Mouse (Mus musculus) forebrain, embryonic 16.5 days (tissue): ENCODE measurements around the gene Med12l. TPM values are rescaled to one million over a fixed set of nuclear protein-coding genes. Genes with fewer than 3 reads are reported as not detected.
A peak's percentile ranks its signal among the peaks of the same experiment; 100 is the strongest.

Experiments used
- ATAC-seq: fragments of 200-750 bp; cut with Nextera tagmentation; 2 replicates; pipeline ENCODE4 v1.8.0; 2017; ENCODE audit warnings: mild to moderate bottlenecking, moderate library complexity
- H3K27ac ChIP-seq: fragments of 300-500 bp; sonication (generic); 2 replicates; pipeline ENCODE4 v1.5.1; 2014; ENCODE audit warnings: low read length, control low read depth
- H3K27me3 ChIP-seq: fragments of 300-500 bp; sonication (generic); replicated peaks from 2 replicates; pipeline ENCODE4 v1.6.1; 2014; ENCODE audit warnings: low read length; ENCODE audit not compliant: control insufficient read depth, insufficient read depth
- H3K36me3 ChIP-seq: fragments of 300-500 bp; sonication (generic); 2 replicates; pipeline ENCODE4 v1.6.1; 2014; ENCODE audit not compliant: control insufficient read depth, insufficient read depth
- H3K4me1 ChIP-seq: fragments of 300-500 bp; sonication (generic); replicated peaks from 2 replicates; pipeline ENCODE4 v1.6.1; 2014; ENCODE audit warnings: low read length; ENCODE audit not compliant: control insufficient read depth, insufficient read depth
- H3K4me2 ChIP-seq: fragments of 300-500 bp; sonication (generic); 2 replicates; pipeline ENCODE4 v1.6.1; 2014; ENCODE audit warnings: mild to moderate bottlenecking, low read length, control low read depth
- H3K4me3 ChIP-seq: fragments of 300-500 bp; sonication (generic); replicated peaks from 2 replicates; pipeline ENCODE4 v1.5.1; 2014; ENCODE audit warnings: mild to moderate bottlenecking, low read length, control low read depth
- H3K9ac ChIP-seq: fragments of 300-500 bp; sonication (generic); replicated peaks from 2 replicates; pipeline ENCODE4 v1.6.1; 2014; ENCODE audit warnings: low read depth, low read length, control low read depth
- H3K9me3 ChIP-seq: fragments of 300-500 bp; sonication (generic); 2 replicates; pipeline ENCODE4 v1.6.1; 2016; ENCODE audit warnings: low read length; ENCODE audit not compliant: control insufficient read depth
- WGBS: fragments of 180-500 bp; shearing (Covaris S2); extraction: QIAGEN DNeasy Blood & Tissue Kit; methylation state at CpG from one replicate; pipeline ENCODE4 v1.1.7; 2014; 5-methylcytosine and 5-hydroxymethylcytosine counted together
- polyA plus RNA-seq: library from polyadenylated mRNA; unstranded; fragments of >200 nt; fragmentation: Nextera tagmentation; extraction: Ambion mirVana; gene quantifications from 2 replicates; pipeline ENCODE4 v1.2.1, GENCODE M21; 2015

Med12l gene
- polyA plus RNA-seq, 1 experiment from 2014 or later, result 4.3 TPM

GRCm38 (mm10) chr3:59016501-59016900, 10.9 kb downstream of the Med12l start:
- H3K27me3 ChIP-seq, result no peaks in the 10 kb centered on the region
- WGBS, result 81% methylated on average over 9 of the region's 9 CpGs
- H3K4me1 ChIP-seq, result peaks cover 5% of the 10 kb centered on the region
- no peaks in the 10 kb centered on the region for H3K9me3 ChIP-seq
- no peak overlapping the region for H3K4me2 ChIP-seq
- H3K4me3 ChIP-seq, result no peak overlapping the region
- no peak for ATAC-seq
- no peaks in the 10 kb centered on the region for H3K36me3 ChIP-seq
- no peak overlapping the region for H3K27ac ChIP-seq
- no peak overlapping the region for H3K9ac ChIP-seq

GRCm38 (mm10) chr3:59021236-59021635, 15.6 kb downstream of the Med12l start:
- peak overlapping the region; percentile 13; the same call in 1 of the 2 replicates for H3K4me2 ChIP-seq
- peaks cover 7% of the 10 kb centered on the region for H3K4me1 ChIP-seq
- no peak overlapping the region for H3K27ac ChIP-seq
- H3K9me3 ChIP-seq, result no peaks in the 10 kb centered on the region
- ATAC-seq, result 0 out of 2 replicates have a peak, but pooled peaks have one; percentile 37
- H3K36me3 ChIP-seq, result no peaks in the 10 kb centered on the region
- H3K4me3 ChIP-seq, result no peak overlapping the region
- no peaks in the 10 kb centered on the region for H3K27me3 ChIP-seq
- H3K9ac ChIP-seq, result no peak overlapping the region
- 40% methylated on average over 8 of the region's 8 CpGs for WGBS

- H3K36me3 ChIP-seq, result no peaks in the 10 kb centered on the region
- H3K27ac ChIP-seq, result no peak overlapping the region
- H3K9me3 ChIP-seq, result no peaks in the 10 kb centered on the region
- H3K4me3 ChIP-seq, result no peak overlapping the region
- 69% methylated on average over 2 of the region's 2 CpGs for WGBS
- no peak overlapping the region for H3K4me2 ChIP-seq
- H3K4me1 ChIP-seq, result peaks cover 7% of the 10 kb centered on the region
- no peak for ATAC-seq
- no peak overlapping the region for H3K9ac ChIP-seq
- H3K27me3 ChIP-seq, result no peaks in the 10 kb centered on the region
These were observed 16.6 kb downstream of the Med12l start for GRCm38 (mm10) chr3:59022251-59022650.

- H3K4me3 ChIP-seq, result no peak overlapping the region
- 88% methylated on average over 14 of the region's 14 CpGs for WGBS
These were observed 17.3 kb downstream of the Med12l start for GRCm38 (mm10) chr3:59022971-59023370.

GRCm38 (mm10) chr3:59024531-59025192, 19.0 kb downstream of the Med12l start:
- no peak for ATAC-seq

More at GRCm38 (mm10) chr3:59022971-59023370, 17.3 kb downstream of the Med12l start:
- Histone ChIP-seq H3K27me3 (no peaks in the 10 kb centered on the region), H3K36me3 (no peaks in the 10 kb centered on the region), H3K4me2 (no peak overlapping the region), H3K9me3 (no peaks in the 10 kb centered on the region), H3K27ac (no peak overlapping the region), H3K9ac (no peak overlapping the region), H3K4me1 (peaks cover 7% of the 10 kb centered on the region)
- ATAC-seq, result no peak

GRCm38 (mm10) chr3:59025193-59025535, 19.5 kb downstream of the Med12l start:
- H3K4me3 ChIP-seq, result no peak overlapping the region
- peaks cover 11% of the 10 kb centered on the region for H3K4me1 ChIP-seq
- H3K36me3 ChIP-seq, result no peaks in the 10 kb centered on the region
- no peak overlapping the region for H3K4me2 ChIP-seq
- no peak overlapping the region for H3K9ac ChIP-seq
- ATAC-seq, result no peak
- no peaks in the 10 kb centered on the region for H3K27me3 ChIP-seq
- H3K9me3 ChIP-seq, result no peaks in the 10 kb centered on the region
- 69% methylated on average over 4 of the region's 4 CpGs for WGBS
- no peak overlapping the region for H3K27ac ChIP-seq

More at GRCm38 (mm10) chr3:59024531-59025192, 19.0 kb downstream of the Med12l start:
- no peak overlapping the region for H3K4me2 ChIP-seq
- H3K27ac ChIP-seq, result no peak overlapping the region
- no peaks in the 10 kb centered on the region for H3K36me3 ChIP-seq
- 81% methylated on average over 14 of the region's 14 CpGs for WGBS
- H3K9me3 ChIP-seq, result no peaks in the 10 kb centered on the region
- no peaks in the 10 kb centered on the region for H3K27me3 ChIP-seq
- H3K4me3 ChIP-seq, result no peak overlapping the region
- H3K4me1 ChIP-seq, result peaks cover 11% of the 10 kb centered on the region
- no peak overlapping the region for H3K9ac ChIP-seq

- Histone ChIP-seq H3K9ac (no peak overlapping the region), H3K4me1 (peaks cover 3% of the 10 kb centered on the region; the same call in 1 of the 2 replicates), H3K27ac (no peak overlapping the region), H3K27me3 (no peaks in the 10 kb centered on the region), H3K36me3 (no peaks in the 10 kb centered on the region), H3K9me3 (no peaks in the 10 kb centered on the region), H3K4me3 (no peak overlapping the region), H3K4me2 (no peak overlapping the region)
- no peak for ATAC-seq
- 69% methylated on average over 6 of the region's 6 CpGs for WGBS
These were observed 23.1 kb downstream of the Med12l start for GRCm38 (mm10) chr3:59028696-59029095.

GRCm38 (mm10) chr3:59030986-59031385, 25.4 kb downstream of the Med12l start:
- H3K9ac ChIP-seq, result no peak overlapping the region
- H3K4me1 ChIP-seq, result peaks cover 3% of the 10 kb centered on the region; the same call in 1 of the 2 replicates
- 85% methylated on average over 4 of the region's 4 CpGs for WGBS
- H3K27ac ChIP-seq, result no peak overlapping the region
- no peaks in the 10 kb centered on the region for H3K27me3 ChIP-seq
- no peak for ATAC-seq
- H3K4me3 ChIP-seq, result no peak overlapping the region
- H3K4me2 ChIP-seq, result no peak overlapping the region
- no peaks in the 10 kb centered on the region for H3K9me3 ChIP-seq
- H3K36me3 ChIP-seq, result no peaks in the 10 kb centered on the region

- 16% methylated on average over 6 of the region's 6 CpGs for WGBS
- no peak overlapping the region for H3K9ac ChIP-seq
- no peaks in the 10 kb centered on the region for H3K27me3 ChIP-seq
- no peak overlapping the region for H3K27ac ChIP-seq
- no peaks in the 10 kb centered on the region for H3K36me3 ChIP-seq
- 0 out of 2 replicates have a peak, but pooled peaks cover 3% of the 10 kb centered on the region for H3K4me1 ChIP-seq
- H3K9me3 ChIP-seq, result no peaks in the 10 kb centered on the region
- no peak overlapping the region for H3K4me3 ChIP-seq
- no peak overlapping the region for H3K4me2 ChIP-seq
- ATAC-seq, result no peak
These were observed 35.9 kb downstream of the Med12l start for GRCm38 (mm10) chr3:59041487-59041886.
